Mouse (Mus musculus) forebrain, embryonic 14.5 days (tissue): ENCODE data around the gene Gm28041. TPM values are rescaled to one million over a fixed set of nuclear protein-coding genes. Genes with fewer than 3 reads are reported as not detected.
"Not testable (repeated sequence)": the region's sequence is repeated elsewhere in the genome, so short reads cannot be mapped to it uniquely, and the experiment has no call there.

Source experiments
- ATAC-seq: fragments of 200-750 bp; cut with Nextera tagmentation; 2 replicates; pipeline ENCODE4 v1.8.0; 2017; ENCODE audit warnings: mild to moderate bottlenecking, moderate library complexity
- DNase-seq: peaks from one replicate; pipeline ENCODE4 v3.0.0-alpha.2; 2015; ENCODE audit warnings: low spot score
- H3K27ac ChIP-seq: fragments of 300-500 bp; sonication (generic); 2 replicates; pipeline ENCODE4 v1.5.1; 2014; ENCODE audit warnings: low read depth, mild to moderate bottlenecking, control low read depth, low read length, moderate library complexity
- H3K27me3 ChIP-seq: fragments of 300-500 bp; sonication (generic); replicated peaks from 2 replicates; pipeline ENCODE4 v1.6.1; 2014; ENCODE audit warnings: low read length, control low read depth, mixed read lengths; ENCODE audit not compliant: control insufficient read depth, insufficient read depth
- H3K36me3 ChIP-seq: fragments of 300-500 bp; sonication (generic); 2 replicates; pipeline ENCODE4 v1.6.1; 2014; ENCODE audit warnings: low read length, control low read depth; ENCODE audit not compliant: control insufficient read depth, insufficient read depth
- H3K4me1 ChIP-seq: fragments of 300-500 bp; sonication (generic); 2 replicates; pipeline ENCODE4 v1.6.1; 2014; ENCODE audit warnings: antibody characterized with exemption, low read length, control low read depth; ENCODE audit not compliant: control insufficient read depth, insufficient read depth
- H3K4me2 ChIP-seq: fragments of 300-500 bp; sonication (generic); 2 replicates; pipeline ENCODE4 v1.6.1; 2014; ENCODE audit warnings: mild to moderate bottlenecking, control low read depth, low read length
- H3K4me3 ChIP-seq: fragments of 300-500 bp; sonication (generic); 2 replicates; pipeline ENCODE4 v1.5.1; 2014; ENCODE audit warnings: low read depth, low read length, control low read depth
- H3K9ac ChIP-seq: fragments of 300-500 bp; sonication (generic); 2 replicates; pipeline ENCODE4 v1.6.1; 2014; ENCODE audit warnings: mild to moderate bottlenecking, low read length, control low read depth, moderate library complexity
- H3K9me3 ChIP-seq: fragments of 300-500 bp; sonication (generic); replicated peaks from 2 replicates; pipeline ENCODE4 v1.6.1; 2016; ENCODE audit warnings: low read length, control low read depth, mixed read lengths; ENCODE audit not compliant: control insufficient read depth
- WGBS: fragments of 180-500 bp; shearing (Covaris S2); extraction: QIAGEN DNeasy Blood & Tissue Kit; methylation state at CpG from one replicate; pipeline ENCODE4 v1.1.7; 2014; 5-methylcytosine and 5-hydroxymethylcytosine counted together
- polyA plus RNA-seq: library from polyadenylated mRNA; unstranded; fragments of >200 nt; fragmentation: Nextera tagmentation; extraction: Ambion mirVana; gene quantifications from 2 replicates; pipeline ENCODE4 v1.2.1, GENCODE M21; 2014

Gm28041 gene
- polyA plus RNA-seq, 1 experiment from 2014 or later = not detected

DNA sequence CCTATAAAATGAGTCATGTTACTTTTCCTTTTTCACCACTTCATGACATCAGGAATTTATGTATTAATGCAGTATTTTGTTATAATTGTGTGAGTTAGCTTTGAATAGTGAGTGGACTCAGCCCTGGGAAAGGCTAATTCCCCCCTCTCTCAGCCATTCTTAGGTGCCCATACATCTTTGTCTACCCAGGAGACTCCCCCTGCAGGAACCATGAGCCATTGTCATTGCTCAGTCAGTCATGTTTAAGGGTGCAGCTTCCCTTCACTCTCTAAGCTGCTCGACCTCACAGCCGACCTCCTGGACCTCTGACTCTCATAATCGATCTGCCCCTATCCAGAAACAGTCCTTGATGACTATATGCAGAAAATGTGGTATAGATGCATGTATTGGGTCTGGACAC, 722 bp upstream of the Gm28041 start:
- H3K4me1 ChIP-seq, H3K27me3 ChIP-seq, H3K9me3 ChIP-seq, H3K4me3 ChIP-seq, H3K36me3 ChIP-seq, H3K9ac ChIP-seq, H3K27ac ChIP-seq, ATAC-seq, DNase-seq, H3K4me2 ChIP-seq: not testable (repeated sequence)
- WGBS = 60% methylated on average over 3 of the region's 3 CpGs

GRCm38 (mm10) chr13:67360131-67360744, 15.3 kb downstream of the Gm28041 start, which contains the start of the genes Gm28044 and Zfp953:
Gm28044 (minus strand) TSS chr13:67360536.
Zfp953 (minus strand) TSS chr13:67360605.
- no peaks in the 10 kb centered on the region for H3K4me1 ChIP-seq
- H3K9ac ChIP-seq = peak within 1 kb of the TSS; percentile 65
- peak within 1 kb of the TSS; percentile 50 for H3K4me3 ChIP-seq
- no peaks in the 10 kb centered on the region for H3K27me3 ChIP-seq
- no peaks in the 10 kb centered on the region for H3K36me3 ChIP-seq
- WGBS = under 1% methylated on average over 15 of the region's 15 CpGs
- DNase-seq (peak; percentile 95), ATAC-seq (peak; percentile 97)
- no peaks in the 10 kb centered on the region for H3K9me3 ChIP-seq
- peak within 1 kb of the TSS; percentile 76 for H3K4me2 ChIP-seq
- no peak within 1 kb of the TSS for H3K27ac ChIP-seq

- DNase-seq = no peak
- no peak for ATAC-seq
These were observed 23.7 kb downstream of the Gm28041 start for GRCm38 (mm10) chr13:67351854-67352253.

DNA sequence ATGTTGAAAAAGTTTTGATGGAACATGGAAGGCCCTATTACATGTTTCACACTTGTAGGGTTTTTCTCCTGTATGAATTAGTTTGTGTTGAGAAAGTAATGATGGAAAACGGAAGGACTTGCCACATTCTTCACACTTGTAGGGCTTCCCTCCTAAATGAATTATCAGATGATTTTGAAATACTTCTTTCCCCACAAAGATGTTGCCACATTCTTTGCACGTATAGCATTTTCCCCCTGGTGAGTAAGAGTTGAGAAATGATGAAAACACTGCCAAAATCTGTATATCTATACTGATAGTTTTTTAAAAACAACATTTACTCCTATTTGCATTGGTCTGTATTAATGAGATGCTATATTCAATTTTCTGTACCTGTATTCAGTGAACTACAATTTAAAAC, 32.1 kb downstream of the Gm28041 start:
- no peaks in the 10 kb centered on the region for H3K9me3 ChIP-seq
- WGBS = 96% methylated on average over 2 of the region's 2 CpGs
- ATAC-seq = no peak

More at GRCm38 (mm10) chr13:67351854-67352253, 23.7 kb downstream of the Gm28041 start:
- Histone ChIP-seq H3K27me3 (no peaks in the 10 kb centered on the region), H3K4me1 (no peaks in the 10 kb centered on the region), H3K27ac (no peak overlapping the region), H3K4me2 (no peak overlapping the region), H3K36me3 (no peaks in the 10 kb centered on the region), H3K4me3 (no peak overlapping the region), H3K9ac (no peak overlapping the region), H3K9me3 (no peaks in the 10 kb centered on the region)

DNA sequence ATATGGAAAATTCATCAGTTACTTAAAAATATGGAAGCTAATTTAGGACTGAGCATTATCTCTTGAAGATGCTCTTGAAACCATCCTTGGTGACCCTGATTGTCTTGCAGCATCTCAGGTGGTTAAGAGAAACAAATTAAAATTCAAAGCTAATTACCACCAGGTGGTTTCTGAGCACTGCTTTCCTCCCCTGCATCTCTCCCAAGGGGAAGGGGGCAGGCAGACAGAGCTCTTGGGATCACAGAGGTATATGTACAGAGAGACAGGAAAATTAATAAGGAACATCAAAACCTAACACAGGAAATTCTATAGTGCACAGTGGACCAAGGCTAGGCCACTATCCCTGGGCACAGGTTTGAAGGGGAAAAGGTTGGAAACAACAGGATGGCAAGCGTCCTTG, 42.7 kb downstream of the Gm28041 start:
- Histone ChIP-seq H3K27me3 (no peaks in the 10 kb centered on the region), H3K9me3 (no peaks in the 10 kb centered on the region), H3K4me3 (peak overlapping the region; percentile 42), H3K36me3 (no peaks in the 10 kb centered on the region), H3K4me1 (peaks cover 4% of the 10 kb centered on the region; the same call in 1 of the 2 replicates), H3K27ac (no peak overlapping the region), H3K9ac (peak overlapping the region; percentile 70), H3K4me2 (peak overlapping the region; percentile 64)
- ATAC-seq = peak; percentile 47; the same call in 1 of the 2 replicates
- peak; percentile 9 for DNase-seq
- WGBS = 85% methylated on average over 1 of the region's 1 CpGs

More for the DNA sequence above, 32.1 kb downstream of the Gm28041 start:
- H3K27me3 ChIP-seq = no peaks in the 10 kb centered on the region
- no peaks in the 10 kb centered on the region for H3K36me3 ChIP-seq
- no peaks in the 10 kb centered on the region for H3K4me1 ChIP-seq
- DNase-seq = no peak
- no peak overlapping the region for H3K4me2 ChIP-seq
- no peak overlapping the region for H3K9ac ChIP-seq
- H3K4me3 ChIP-seq = no peak overlapping the region
- H3K27ac ChIP-seq = no peak overlapping the region

DNA sequence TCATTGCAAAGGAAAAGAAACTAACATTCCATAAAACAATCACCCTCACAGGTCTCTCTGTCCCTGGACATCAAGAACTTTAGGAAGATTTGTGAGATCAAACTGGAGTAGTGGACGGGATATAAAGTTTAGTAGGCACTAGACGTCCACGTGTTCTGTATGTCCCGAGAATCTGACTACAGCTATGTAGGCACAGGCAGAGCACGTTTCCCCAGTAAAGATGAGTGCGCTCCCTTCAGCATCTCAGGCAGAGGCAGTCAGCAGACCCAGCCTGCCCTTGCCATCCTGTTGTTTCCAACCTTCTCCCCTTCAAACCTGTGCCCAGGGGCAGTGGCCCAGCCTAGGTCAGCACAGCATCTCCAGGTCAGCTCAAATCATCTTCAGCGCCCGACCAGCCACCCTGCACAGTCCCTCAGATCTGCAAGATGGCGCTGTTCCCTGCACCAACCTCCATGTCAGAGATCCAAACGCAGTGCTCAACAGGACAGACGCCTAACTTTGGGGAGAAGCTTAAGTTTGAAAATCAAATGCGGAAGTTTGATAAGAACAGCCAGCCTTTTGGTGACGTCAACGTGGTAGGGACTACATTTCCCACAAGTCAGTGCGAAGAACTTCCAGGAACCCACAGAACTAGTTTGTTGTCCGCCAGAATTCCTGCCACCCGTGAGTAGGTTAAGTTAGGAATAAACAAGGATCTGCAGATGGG, 43.4 kb downstream of the Gm28041 start, which contains the start of gene Zfp595:
Gene Zfp595 (minus strand): TSS at position 552 of the 706 bp plus-strand sequence.
- peak; percentile 92 for ATAC-seq
- Histone ChIP-seq H3K27me3 (no peaks in the 10 kb centered on the region), H3K27ac (no peak within 1 kb of the TSS), H3K4me2 (peak within 1 kb of the TSS; percentile 64), H3K9ac (peak within 1 kb of the TSS; percentile 70), H3K36me3 (no peaks in the 10 kb centered on the region), H3K9me3 (no peaks in the 10 kb centered on the region), H3K4me3 (peak within 1 kb of the TSS; percentile 42), H3K4me1 (peaks cover 4% of the 10 kb centered on the region; the same call in 1 of the 2 replicates)
- peak; percentile 91 for DNase-seq
- 18% methylated on average over 17 of the region's 17 CpGs for WGBS

DNA sequence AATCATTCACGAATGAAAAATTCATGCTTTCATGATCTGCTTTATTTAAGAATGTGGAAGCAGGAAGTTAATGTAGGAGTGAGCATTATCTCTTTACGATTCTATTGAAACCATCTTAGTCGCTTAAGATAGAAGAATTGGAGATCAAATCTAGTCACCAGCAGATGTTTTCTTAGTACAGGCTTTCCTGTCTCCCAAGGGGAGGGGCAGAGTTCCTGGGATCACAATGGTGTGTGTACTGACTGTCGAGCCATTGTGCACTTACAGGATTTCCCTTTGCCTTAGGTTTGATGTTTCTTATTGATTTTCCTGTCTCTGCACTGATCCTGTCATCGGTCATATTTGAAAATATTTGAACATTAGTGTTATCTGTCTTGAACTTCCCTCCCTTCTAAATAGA, 68.8 kb downstream of the Gm28041 start:
- peak; percentile 66 for ATAC-seq
- Histone ChIP-seq H3K27me3 (no peaks in the 10 kb centered on the region), H3K9ac (peak overlapping the region; percentile 55), H3K4me1 (peaks cover 2% of the 10 kb centered on the region; the same call in 1 of the 2 replicates), H3K27ac (no peak overlapping the region), H3K4me3 (peak overlapping the region; percentile 65), H3K9me3 (no peaks in the 10 kb centered on the region), H3K4me2 (peak overlapping the region; percentile 63), H3K36me3 (no peaks in the 10 kb centered on the region)
- peak; percentile 11 for DNase-seq
- WGBS = 33% methylated on average over 5 of the region's 5 CpGs

GRCm38 (mm10) chr13:67305822-67306672, 69.5 kb downstream of the Gm28041 start, which contains the start of gene Zfp457:
Zfp457 (minus strand) TSS chr13:67306485.
- Histone ChIP-seq H3K36me3 (no peaks in the 10 kb centered on the region), H3K4me3 (peak within 1 kb of the TSS; percentile 65), H3K9me3 (no peaks in the 10 kb centered on the region), H3K27me3 (no peaks in the 10 kb centered on the region), H3K4me1 (peaks cover 2% of the 10 kb centered on the region; the same call in 1 of the 2 replicates), H3K27ac (no peak within 1 kb of the TSS), H3K9ac (peak within 1 kb of the TSS; percentile 77), H3K4me2 (peak within 1 kb of the TSS; percentile 63)
- WGBS = 13% methylated on average over 16 of the region's 16 CpGs
- peak; percentile 100 for ATAC-seq
- DNase-seq = peak; percentile 98
